Mouse (Mus musculus) left cerebral cortex, postnatal 4 days (tissue): ENCODE results near the gene Cenpp. TPM values are rescaled to one million over a fixed set of nuclear protein-coding genes. Genes with fewer than 3 reads are reported as not detected.
A peak's percentile ranks its signal among the peaks of the same experiment; 100 is the strongest.

Experiments used
- DNase-seq: peaks from one replicate; pipeline ENCODE4 v3.0.0-alpha.2; 2022
- intact Hi-C: fragments of 180-260 bp; cut with DNase I; formaldehyde crosslinking; loops from one replicate; pipeline ENCODE4 v1.15.1; 2025
- total RNA-seq, 2 experiments: library from RNA; stranded (reverse); gene quantifications; 2 replicates each; pipeline ENCODE4 v1.2.3; 2021

The Cenpp gene
- total RNA-seq, 2 experiments from 2014 or later = 2.5 to 3.0 TPM

DNA sequence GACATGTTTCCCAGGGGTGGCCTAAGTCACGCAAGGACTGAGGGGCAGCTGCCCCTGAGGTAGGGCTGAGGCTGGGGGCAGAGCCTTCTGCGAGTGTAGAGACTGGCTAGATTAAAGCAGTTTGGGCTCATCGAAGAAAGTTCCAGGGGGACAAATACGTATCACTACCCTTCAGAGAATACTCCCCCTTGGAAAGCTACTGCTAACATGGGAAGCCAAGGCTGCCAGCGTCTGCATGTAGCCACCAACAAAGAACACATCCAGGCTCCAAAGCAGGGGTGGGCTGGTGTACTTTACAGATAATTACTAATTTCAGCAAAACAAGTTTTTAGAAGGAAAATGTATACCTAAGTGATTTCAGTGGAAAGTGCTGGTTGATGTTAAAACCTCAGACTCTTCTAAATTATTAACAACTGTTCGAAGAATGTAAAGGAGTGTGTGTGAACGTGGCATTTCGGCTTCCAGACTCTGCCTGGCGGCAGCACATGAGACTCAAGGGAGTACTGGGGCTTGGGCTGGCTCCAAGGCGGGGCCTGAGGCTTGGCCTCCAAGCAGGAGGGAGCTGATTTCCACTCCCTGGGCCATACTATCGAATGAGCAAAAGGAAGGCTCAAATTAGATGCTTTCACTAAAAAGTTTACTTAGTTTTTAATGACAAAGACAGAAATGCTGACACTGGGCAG, 186.1 kb downstream of the Cenpp start:
- intact Hi-C loops = no loop called here
- DNase-seq = peak; percentile 71

DNA sequence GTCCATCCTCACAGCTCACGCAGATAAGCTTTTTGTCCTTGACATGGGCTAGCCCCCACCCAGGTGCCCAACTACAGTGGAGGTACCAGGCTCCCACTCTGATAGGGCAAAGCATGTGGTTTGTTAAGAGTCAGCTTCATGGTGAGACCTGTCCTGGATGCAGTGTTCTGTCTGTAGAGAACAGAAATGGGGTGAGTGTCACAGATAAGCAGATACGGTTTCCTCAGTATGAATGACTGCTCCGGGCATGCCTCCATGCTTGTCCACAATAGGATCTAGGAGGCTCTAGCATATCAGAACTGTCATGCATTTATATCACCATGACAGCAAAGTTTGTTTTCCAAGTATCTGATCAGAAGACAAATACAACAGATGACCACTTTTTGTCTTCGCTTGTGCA, 186.7 kb downstream of the Cenpp start:
- no peak for DNase-seq
- intact Hi-C loops = no loop called here

DNA sequence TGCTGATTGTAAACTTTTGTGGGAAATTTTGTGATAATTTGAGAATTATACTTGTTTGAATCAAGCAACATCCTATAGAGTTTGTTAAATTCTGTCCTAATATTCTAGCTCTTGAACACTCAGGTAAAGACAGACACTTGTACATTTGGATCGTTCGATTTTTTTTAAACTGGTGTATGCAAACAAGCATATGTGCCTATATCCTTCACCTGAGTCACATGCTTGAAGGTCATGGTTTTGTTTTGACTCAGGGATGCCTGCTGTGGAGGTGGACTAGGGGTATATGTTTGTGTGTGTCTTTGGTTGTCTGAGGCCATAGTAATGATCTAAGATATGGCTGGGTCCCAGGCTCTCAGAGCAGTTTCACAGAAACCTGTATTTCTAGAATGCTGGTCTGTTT, 189.7 kb downstream of the Cenpp start:
- intact Hi-C loops = no loop called here
- no peak for DNase-seq

DNA sequence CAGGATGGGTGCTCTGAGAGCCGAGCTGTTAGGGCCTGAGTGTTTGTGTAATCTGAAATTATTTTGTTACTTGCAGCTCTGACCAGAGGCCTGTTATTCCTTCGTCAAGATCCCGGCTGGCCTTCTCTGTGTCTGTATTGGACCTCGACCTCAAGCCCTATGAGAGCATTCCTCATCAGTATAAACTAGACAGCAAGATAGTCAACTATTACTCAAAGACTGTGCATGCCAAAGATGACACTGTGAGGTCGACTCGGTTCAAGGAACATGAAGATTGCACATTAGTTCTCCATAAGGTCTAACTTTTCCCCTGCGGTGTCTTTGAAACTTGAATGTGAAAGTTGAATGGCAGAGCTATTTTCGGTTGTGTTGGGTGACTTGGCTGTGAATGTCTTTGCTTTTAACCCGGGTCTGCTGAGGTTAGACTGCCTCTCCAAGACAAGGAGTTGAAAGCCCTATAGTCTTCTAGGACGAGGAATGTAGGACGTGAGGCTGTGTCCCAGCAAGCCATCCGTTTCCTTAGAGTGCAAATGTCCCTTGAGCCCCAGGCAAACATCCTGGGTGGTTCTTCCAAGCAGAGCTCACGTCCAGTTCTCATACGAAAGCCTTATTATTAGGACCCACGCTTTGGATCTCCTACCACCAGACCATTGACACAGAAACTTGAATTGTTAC, 191.0 kb downstream of the Cenpp start:
- intact Hi-C loops = no loop called here
- no peak for DNase-seq

DNA sequence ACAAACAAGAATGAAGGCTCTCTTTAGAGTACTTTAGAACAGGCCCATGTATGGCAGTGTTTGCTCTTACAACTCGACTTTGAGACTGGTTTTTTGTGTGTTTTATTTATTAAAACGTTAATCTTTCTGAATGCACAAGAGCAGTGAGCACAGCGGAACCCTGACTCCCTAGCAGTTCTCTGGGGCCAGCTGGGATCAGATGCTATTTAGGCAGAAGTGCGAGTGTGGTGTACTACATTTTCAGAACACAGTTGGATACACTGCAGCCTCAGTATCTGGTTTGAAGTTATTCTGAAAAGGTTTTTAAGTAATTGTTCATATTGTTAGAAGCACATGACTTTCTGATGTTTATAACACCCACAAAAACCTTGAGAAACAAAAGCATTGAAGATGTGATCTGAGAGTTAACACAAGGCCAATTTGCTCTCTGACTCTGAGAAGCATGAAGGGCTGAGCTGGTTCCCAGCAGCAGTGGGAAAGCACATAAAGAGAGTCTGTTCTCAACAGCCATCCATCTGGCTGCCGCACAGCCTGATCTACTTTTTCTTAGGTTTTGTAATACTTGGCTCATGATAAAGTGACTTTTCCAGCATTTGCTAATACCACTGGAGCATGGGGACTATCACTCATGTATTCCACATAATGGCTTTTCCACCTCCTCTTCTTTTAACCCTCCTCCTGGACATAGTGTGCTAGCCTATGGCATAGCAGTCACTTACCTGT, 191.7 kb downstream of the Cenpp start:
- no peak for DNase-seq
- intact Hi-C loops = no loop called here

DNA sequence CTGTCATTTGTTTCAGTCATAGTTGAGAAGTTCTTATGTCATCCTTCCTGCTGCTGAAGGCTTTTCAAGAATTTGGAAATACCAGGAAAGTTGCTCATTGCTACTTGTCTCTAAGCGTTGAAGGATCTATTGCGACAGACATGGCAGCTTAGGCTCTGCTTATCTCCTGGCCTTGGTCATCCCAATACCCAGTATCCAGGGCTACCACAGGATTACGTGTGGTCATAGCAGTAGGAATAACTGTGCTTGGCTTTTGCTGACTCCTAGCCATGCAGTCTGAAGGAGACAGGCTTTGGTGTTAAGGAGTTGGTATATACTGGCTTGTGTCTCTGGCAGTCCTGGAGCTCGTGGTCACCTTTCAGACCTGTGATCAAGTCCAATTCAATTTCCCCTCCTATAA, 192.3 kb downstream of the Cenpp start:
- intact Hi-C loops = no loop called here
- no peak for DNase-seq

DNA sequence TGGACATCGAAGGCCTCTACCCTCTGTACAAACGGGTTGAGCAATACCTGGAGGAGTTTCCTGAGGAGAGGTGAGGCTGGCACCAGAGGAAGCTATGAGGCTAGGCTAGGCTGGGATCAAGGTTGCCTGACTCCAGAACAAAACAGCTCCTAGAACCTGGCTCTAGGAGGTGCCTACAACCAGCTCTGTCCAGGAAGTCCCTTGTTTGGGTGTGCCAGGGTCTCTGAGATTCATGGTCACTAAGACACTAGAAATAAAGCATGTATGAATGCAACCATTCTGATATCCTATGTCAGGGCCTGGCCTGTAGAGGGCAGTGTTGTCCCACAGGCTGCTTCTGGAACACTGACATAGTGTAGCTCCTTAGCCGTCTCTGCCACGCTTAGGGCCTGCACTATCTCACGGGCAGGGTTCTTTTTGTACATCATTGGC, 203.3 kb downstream of the Cenpp start:
- intact Hi-C loops = loop anchor here (5.0 kb wide), 1 partner anchor 198 kb away; no protein-coding TSS in a partner anchor
- DNase-seq = peak; percentile 85

DNA sequence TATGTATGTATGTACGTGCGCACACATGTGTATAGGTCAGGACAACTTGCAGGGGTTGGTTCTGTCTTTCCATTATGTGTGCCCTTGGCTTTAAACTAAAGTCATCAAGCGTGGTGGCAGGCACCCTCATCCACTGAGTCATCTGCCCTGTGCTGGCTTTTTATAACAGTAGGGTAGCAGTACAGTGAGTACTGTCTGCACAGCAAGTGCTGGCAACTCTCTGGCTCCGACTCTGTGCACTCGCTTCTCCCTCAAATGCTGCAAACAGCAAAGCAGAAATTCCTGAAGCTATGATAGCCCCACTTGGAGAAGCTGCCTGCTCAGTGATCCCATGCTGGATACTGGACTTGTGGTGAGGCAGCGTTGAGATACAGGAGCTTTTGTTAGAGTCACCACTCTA, 208.1 kb downstream of the Cenpp start:
- DNase-seq = no peak
- intact Hi-C loops = no loop called here

DNA sequence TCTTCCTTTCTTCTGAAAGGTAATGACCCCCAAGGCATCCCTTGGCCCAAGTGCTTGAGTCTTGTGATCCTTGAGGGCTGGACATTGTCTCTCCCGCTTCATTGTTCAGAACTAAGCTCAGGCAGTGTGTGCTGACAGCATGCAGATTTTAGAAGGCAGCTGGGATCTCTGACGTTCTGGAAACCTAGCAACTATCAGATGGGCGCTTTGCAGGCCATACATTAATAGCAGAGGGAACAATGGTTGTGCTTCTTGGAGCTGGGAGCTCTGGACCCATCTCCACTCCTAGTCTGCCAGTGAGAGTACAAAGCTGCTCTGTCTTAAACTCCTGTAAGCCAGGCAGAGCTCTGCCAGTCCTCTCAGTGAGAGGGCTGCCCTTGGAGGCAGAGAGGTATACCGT, 216.4 kb downstream of the Cenpp start:
- intact Hi-C loops = no loop called here

DNA sequence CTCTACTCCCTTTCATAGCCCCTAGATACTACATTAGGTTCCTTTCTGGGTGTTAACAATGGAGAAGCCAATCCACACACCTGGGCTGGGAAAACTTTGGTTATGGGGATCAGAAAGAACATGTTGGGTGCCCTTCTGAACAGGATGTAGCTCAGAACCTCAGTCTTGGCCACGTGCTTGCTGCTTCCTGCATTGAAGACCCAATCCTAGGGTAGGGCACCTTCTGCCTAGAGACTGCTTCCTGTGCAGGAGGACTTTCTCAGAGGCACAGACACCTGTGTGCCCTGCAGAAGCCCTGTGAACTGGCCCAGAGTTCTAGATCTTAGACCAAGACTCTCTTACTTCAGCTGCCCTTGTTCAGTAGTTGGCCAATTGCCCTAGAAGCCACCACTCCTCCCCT, 216.8 kb downstream of the Cenpp start:
- DNase-seq = no peak
- intact Hi-C loops = no loop called here

More for the DNA sequence above, 216.4 kb downstream of the Cenpp start:
- no peak for DNase-seq

DNA sequence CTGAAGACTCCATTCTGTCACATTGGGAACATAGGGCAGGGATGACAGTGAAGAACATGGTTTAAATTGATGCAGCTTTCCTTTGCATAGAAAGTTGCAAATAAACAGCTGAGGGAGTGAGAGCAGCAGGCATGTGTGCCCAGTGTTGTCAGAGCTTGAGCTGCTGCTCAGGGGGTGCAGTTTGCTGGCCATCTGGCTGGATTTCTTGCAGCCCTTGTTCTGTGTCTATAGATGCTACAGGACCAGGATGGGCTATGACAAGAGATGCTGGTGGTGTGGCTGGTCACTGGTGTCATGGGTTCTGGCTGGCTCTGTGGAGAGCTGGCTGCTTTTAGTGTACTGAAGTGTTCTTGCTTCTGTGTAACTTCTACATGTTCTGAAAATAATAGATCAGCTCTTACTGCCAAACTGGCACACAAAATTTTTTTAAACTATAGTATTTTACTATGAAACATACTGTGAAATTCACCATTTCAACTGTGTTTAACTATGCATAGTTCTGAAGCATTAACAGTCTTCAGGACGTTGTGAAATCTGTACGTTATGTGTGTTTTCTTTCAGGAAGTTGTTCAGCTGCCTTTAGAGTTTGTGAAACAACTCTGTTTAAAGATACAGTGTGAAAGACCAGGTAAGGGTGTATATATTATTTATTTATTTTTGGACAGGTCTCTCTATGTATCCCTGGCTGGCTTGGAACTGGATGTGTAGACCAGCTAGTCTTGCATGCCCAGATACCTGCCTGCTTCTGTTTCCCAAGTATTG, 219.1 kb downstream of the Cenpp start:
- intact Hi-C loops = no loop called here
- no peak for DNase-seq

DNA sequence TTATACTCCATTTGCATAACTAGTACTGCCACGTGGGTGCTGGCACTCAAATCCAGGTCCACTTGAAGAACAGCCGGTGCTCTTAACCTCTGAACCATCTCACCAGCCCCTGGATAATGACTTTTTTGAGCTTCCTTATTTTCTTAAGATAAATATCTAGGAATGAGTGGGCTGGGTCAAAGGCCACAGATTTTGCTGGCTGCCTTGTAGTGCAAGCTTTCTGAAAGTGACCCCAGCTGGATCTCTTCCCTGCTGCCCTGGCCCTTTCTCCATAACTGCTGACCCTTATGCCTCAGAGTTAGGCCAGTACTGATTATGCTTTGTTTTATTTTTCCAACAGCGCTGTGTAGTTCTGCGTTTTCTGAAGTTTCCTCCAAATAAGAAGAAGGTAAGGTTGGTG, 222.1 kb downstream of the Cenpp start:
- no peak for DNase-seq
- intact Hi-C loops = no loop called here

DNA sequence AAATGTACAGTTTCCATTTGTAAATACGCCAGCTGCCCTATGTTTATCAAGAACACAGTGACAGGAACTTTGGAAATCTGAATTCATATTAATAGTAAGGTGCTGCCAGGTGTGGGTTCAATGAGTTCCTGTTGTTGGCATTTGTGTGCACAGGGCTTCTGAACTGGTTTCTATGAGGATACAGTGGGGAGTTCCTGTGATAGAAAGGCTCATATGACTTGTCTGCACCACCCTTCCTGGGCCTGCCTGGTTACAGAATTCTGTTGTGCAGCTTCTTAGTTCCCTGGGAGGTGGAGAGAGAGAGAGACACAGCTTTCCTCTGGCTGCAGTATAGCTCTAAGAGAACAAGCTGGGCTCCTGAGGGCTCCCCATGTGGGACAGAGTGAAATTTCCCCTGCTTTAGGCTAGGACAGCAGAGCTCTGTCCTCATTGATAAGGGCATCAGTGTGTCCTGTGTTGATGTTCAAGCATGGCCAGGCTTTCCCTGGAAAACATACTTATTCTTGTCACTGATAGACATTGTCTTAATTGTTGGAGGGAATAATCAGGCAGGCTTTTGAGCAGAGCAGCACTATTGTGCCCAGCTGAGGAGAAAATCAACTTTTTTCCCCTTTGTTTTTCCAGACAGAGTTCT, 224.4 kb downstream of the Cenpp start:
- DNase-seq = no peak
- intact Hi-C loops = no loop called here

DNA sequence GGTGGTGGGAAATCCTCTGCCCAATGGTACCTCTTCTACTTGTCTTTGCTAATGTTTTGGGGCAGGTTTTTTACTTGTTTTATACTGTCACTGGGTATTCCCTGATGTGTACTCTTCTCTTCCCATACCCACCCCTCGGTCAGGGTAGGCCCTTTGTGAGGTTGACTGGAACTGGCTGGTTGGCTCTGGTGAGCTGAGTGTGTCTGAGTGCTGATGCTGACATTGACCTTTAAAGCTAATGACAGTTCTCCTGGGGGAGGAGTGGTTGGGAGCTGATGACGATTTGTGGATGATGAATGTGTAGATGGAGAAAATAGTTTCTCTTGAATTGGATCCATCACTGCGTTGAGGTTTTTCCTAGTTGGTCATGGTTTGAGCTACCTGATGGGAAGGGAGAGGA, 225.8 kb downstream of the Cenpp start:
- intact Hi-C loops = no loop called here

DNA sequence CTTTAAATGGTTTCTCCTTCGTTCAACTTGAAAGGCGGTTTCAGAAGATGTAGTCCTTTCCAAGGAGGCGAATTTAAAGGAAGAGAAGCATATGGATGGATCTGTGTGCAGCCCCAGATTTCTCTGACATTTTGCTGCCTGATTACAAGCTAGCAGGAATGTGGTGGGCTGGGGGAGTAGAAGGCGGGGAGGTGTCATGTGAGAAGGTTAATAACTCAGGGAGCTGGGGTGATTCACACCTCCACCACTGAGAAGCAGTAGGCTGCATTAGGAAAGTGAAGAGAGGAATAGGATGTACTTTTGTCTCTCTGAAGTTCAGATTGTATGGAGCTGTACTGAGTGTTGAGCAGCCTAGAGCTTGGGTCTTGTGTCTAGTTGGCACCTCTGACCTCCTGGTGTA, 230.6 kb downstream of the Cenpp start:
- intact Hi-C loops = no loop called here

More for the DNA sequence above, 225.8 kb downstream of the Cenpp start:
- no peak for DNase-seq

DNA sequence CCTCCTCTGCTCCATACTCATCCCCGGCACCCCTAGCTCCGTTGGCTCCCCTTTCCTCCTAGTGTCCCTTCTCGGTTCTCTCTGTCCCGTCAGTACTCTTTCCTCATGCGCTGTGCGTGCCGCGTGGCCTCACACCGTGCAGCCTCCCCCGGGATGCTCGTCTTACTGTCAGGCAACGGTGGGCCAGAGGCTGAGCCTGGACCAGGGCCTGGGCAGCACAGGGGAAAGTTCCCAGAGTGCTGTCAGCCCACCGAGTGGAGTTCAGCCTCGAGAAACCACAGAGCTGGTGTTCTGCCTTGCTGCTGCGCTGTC, 231.0 kb downstream of the Cenpp start:
- intact Hi-C loops = no loop called here
- DNase-seq = peak; percentile 34

More for the DNA sequence above, 230.6 kb downstream of the Cenpp start:
- DNase-seq = no peak

DNA sequence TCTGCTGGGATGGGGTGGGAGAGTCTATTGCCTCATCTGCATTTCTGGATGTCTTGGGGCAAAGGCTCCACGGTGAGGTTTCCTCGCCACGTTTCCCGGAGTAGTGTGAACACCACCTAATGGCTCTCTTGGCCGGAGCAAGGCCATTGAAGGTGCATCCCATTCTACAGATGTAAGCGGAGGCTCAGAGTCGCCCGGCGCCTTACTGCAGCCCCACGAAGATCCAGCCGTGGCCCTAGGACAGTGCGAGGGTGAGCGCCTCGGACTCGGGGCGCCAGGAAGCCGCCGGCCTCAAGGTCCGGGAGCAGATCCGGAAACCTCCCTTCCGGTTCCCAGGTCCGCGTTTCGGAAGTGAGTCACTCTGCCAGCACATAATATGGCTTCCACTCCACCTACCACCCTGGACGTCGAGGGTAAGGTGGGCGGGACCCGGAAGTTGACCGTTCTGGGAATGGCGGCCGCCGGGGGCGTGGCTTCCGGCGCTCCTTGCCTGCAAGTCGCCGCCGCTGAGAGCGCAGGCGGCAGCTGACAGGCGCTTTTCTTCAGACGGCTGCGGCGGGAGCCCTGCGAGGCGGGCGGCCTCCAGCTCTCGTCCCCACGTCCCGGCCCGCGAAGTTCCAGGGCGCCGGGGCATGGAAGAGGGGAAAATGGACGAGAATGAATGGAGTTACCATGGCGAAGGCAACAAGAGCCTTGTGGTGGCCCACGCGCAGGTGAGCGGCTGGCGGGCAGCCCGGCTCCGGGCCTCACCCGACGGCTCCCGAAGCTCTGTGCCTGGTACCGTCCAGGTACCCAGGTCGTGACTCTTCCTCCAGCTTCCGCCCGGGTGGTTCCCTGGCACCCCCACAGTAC, 231.6 kb downstream of the Cenpp start, which contains the start of gene Ippk:
Gene Ippk (plus strand): TSS at position 496 of the 852 bp plus-strand sequence.
- intact Hi-C loops = no loop called here
- DNase-seq = peak; percentile 99
